Mouse (Mus musculus): ENCODE data around the gene Gm9268. TPM values are rescaled to one million over a fixed set of nuclear protein-coding genes. Genes with fewer than 3 reads are reported as not detected.
"Not testable (repeated sequence)": the region's sequence is repeated elsewhere in the genome, so short reads cannot be mapped to it uniquely, and the experiment has no call there.

Gene Gm9268
- polyA plus RNA-seq (2012; rRNA removed), result not detected in 2 replicates
- not detected in 2 replicates for polyA plus RNA-seq (2014; fragmentation: Nextera tagmentation; extraction: Ambion mirVana)

- not testable (repeated sequence) for H3K27ac ChIP-seq (replicated peaks; ENCODE audit: low read depth, low read length); DNase-seq (ENCODE audit: low spot score); H3K4me2 ChIP-seq (replicated peaks; ENCODE audit: low read depth, low read length, severe bottlenecking); ATAC-seq (ENCODE audit: low FRiP score, low read depth); H3K36me3 ChIP-seq (ENCODE audit: control insufficient read depth, insufficient read depth, low read length); H3K9ac ChIP-seq (ENCODE audit: low read depth, low read length, severe bottlenecking); H3K9me3 ChIP-seq (ENCODE audit: control insufficient read depth, low read length); H3K27me3 ChIP-seq (ENCODE audit: control insufficient read depth, insufficient read depth, low read length); H3K4me3 ChIP-seq (replicated peaks; ENCODE audit: low read length); H3K4me1 ChIP-seq (ENCODE audit: control insufficient read depth, insufficient read depth, low read length)
- no CpG with 5 or more reads among the region's 1 CpGs for WGBS
Measured at GRCm38 (mm10) chr7:43018465-43018864, at the start of gene Gm9268. TSS of gene Gm9268 (plus strand) at chr7:43018765.

DNA sequence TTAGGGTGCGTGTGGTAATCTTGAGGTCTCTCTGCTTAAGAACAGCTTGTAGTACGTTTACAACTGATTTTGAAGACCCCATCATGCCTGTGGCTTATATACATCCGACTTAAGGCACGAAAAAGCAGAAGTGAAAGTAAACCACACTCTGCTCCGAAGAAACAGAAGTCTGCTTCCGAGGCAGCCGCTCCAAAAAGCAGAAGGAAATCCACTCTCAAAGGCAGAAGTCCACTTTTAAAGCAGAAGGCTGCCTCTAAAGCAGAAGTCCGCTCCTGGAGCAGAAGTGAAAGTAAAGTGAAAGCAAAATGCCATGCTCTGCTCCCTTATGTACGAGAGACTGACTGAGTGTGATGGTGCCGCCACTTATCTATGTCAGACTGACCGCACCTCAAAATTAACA is 38.5 kb upstream of the Gm9268 start:
- H3K9ac ChIP-seq (ENCODE audit: low read depth, low read length, severe bottlenecking), result no peak overlapping the region
- DNase-seq (ENCODE audit: low spot score), result no peak
- no peak overlapping the region for H3K4me3 ChIP-seq (replicated peaks; ENCODE audit: low read length)
- TF ChIP-seq POLR2A (IDR thresholded peaks at IDR 0.05; ENCODE audit: borderline replicate concordance, extremely low read depth, insufficient read depth, insufficient read length), result no peak
- H3K9me3 ChIP-seq (ENCODE audit: control insufficient read depth, low read length), result peaks cover 39% of the 10 kb centered on the region
- no peaks in the 10 kb centered on the region for H3K4me1 ChIP-seq (ENCODE audit: control insufficient read depth, insufficient read depth, low read length)
- no peaks in the 10 kb centered on the region for H3K27me3 ChIP-seq (ENCODE audit: control insufficient read depth, insufficient read depth, low read length)
- no peak for ATAC-seq (ENCODE audit: low FRiP score, low read depth)
- H3K36me3 ChIP-seq (ENCODE audit: control insufficient read depth, insufficient read depth, low read length), result no peaks in the 10 kb centered on the region
- H3K27ac ChIP-seq (replicated peaks; ENCODE audit: low read depth, low read length), result no peak overlapping the region
- 83% methylated on average over 11 of the region's 11 CpGs for WGBS
- no peak overlapping the region for H3K4me2 ChIP-seq (replicated peaks; ENCODE audit: low read depth, low read length, severe bottlenecking)

DNA sequence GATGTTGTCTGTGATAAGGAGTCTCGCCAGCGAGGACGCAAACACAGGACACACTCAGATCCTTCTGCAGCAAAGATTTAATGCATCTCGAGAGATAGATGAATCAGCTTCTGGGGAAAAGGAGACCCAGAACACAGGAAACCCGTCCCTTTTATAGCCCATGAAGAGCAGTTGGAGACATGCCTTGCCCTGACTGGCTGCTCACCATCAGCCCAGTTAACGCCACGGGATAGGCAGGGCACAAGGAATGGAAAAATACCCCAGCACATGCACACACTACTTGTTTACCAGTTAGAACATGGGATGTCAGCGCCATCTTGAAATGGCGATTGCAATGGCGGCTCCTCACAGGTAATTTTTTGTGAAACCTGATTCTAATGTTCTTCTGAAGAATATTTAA is 37.8 kb upstream of the Gm9268 start:
- peaks cover 39% of the 10 kb centered on the region for H3K9me3 ChIP-seq (ENCODE audit: control insufficient read depth, low read length)
- H3K4me2 ChIP-seq (replicated peaks; ENCODE audit: low read depth, low read length, severe bottlenecking), result no peak overlapping the region
- ATAC-seq (ENCODE audit: low FRiP score, low read depth) (no peak), DNase-seq (ENCODE audit: low spot score) (no peak)
- H3K36me3 ChIP-seq (ENCODE audit: control insufficient read depth, insufficient read depth, low read length), result no peaks in the 10 kb centered on the region
- WGBS, result 89% methylated on average over 10 of the region's 10 CpGs
- no peak for TF ChIP-seq POLR2A (IDR thresholded peaks at IDR 0.05; ENCODE audit: borderline replicate concordance, extremely low read depth, insufficient read depth, insufficient read length)
- H3K9ac ChIP-seq (ENCODE audit: low read depth, low read length, severe bottlenecking), result no peak overlapping the region
- H3K4me3 ChIP-seq (replicated peaks; ENCODE audit: low read length), result no peak overlapping the region
- no peak overlapping the region for H3K27ac ChIP-seq (replicated peaks; ENCODE audit: low read depth, low read length)
- no peaks in the 10 kb centered on the region for H3K4me1 ChIP-seq (ENCODE audit: control insufficient read depth, insufficient read depth, low read length)
- H3K27me3 ChIP-seq (ENCODE audit: control insufficient read depth, insufficient read depth, low read length), result no peaks in the 10 kb centered on the region

GRCm38 (mm10) chr7:43077831-43078230 is 59.3 kb downstream of the Gm9268 start:
- H3K4me1 ChIP-seq (ENCODE audit: control insufficient read depth, insufficient read depth, low read length), result no peaks in the 10 kb centered on the region
- WGBS, result 87% methylated on average over 8 of the region's 8 CpGs
- H3K9ac ChIP-seq (ENCODE audit: low read depth, low read length, severe bottlenecking), result no peak overlapping the region
- H3K9me3 ChIP-seq (ENCODE audit: control insufficient read depth, low read length), result no peaks in the 10 kb centered on the region; the same call in 1 of the 2 replicates
- H3K27ac ChIP-seq (replicated peaks; ENCODE audit: low read depth, low read length), result no peak overlapping the region
- H3K4me2 ChIP-seq (replicated peaks; ENCODE audit: low read depth, low read length, severe bottlenecking), result no peak overlapping the region
- DNase-seq (ENCODE audit: low spot score), result no peak
- H3K27me3 ChIP-seq (ENCODE audit: control insufficient read depth, insufficient read depth, low read length), result no peaks in the 10 kb centered on the region
- no peak overlapping the region for H3K4me3 ChIP-seq (replicated peaks; ENCODE audit: low read length)
- H3K36me3 ChIP-seq (ENCODE audit: control insufficient read depth, insufficient read depth, low read length), result no peaks in the 10 kb centered on the region
- no peak for ATAC-seq (ENCODE audit: low FRiP score, low read depth)
- no peak for TF ChIP-seq POLR2A (IDR thresholded peaks at IDR 0.05; ENCODE audit: borderline replicate concordance, extremely low read depth, insufficient read depth, insufficient read length)

Other genes with a start within 250 kb of the Gm9268 start
- gene Vmn2r62, start 225.2 kb upstream of the Gm9268 start, polyA plus RNA-seq (2012; rRNA removed), result not detected in 2 replicates
- gene Vmn2r62, start 225.2 kb upstream of the Gm9268 start, polyA plus RNA-seq (2014; fragmentation: Nextera tagmentation; extraction: Ambion mirVana), result not detected in 2 replicates
- not detected in 2 replicates for gene Gm2381, start 151.5 kb upstream of the Gm9268 start, polyA plus RNA-seq (2012; rRNA removed)
- not detected in 2 replicates for gene Gm2381, start 151.5 kb upstream of the Gm9268 start, polyA plus RNA-seq (2014; fragmentation: Nextera tagmentation; extraction: Ambion mirVana)
- not detected in 2 replicates for gene Vmn2r63, start 84.9 kb upstream of the Gm9268 start, polyA plus RNA-seq (2012; rRNA removed)
- gene Vmn2r63, start 84.9 kb upstream of the Gm9268 start, polyA plus RNA-seq (2014; fragmentation: Nextera tagmentation; extraction: Ambion mirVana), result not detected in 2 replicates
- gene Zfp936, start 95.5 kb downstream of the Gm9268 start, polyA plus RNA-seq (2012; rRNA removed), result not detected in 2 replicates
- gene Zfp936, start 95.5 kb downstream of the Gm9268 start, polyA plus RNA-seq (2014; fragmentation: Nextera tagmentation; extraction: Ambion mirVana), result 0.29 TPM in 1 of 2 replicates, not detected in the other